Mouse (Mus musculus) neural tube, embryonic 13.5 days (tissue): ENCODE measurements around the gene Teddm1a. TPM values are rescaled to one million over a fixed set of nuclear protein-coding genes. Genes with fewer than 3 reads are reported as not detected.

Experiments
- ATAC-seq: fragments of 200-750 bp; cut with Nextera tagmentation; 2 replicates; pipeline ENCODE4 v1.8.0; 2017; ENCODE audit warnings: low read depth, mild to moderate bottlenecking, moderate TSS enrichment, moderate library complexity
- H3K27ac ChIP-seq: fragments of 300-500 bp; sonication (generic); replicated peaks from 2 replicates; pipeline ENCODE4 v1.5.1; 2015; ENCODE audit warnings: moderate library complexity, mild to moderate bottlenecking, inconsistent platforms
- H3K27me3 ChIP-seq: fragments of 300-500 bp; sonication (generic); 2 replicates; pipeline ENCODE4 v1.6.1; 2015; ENCODE audit warnings: mild to moderate bottlenecking, inconsistent platforms
- H3K36me3 ChIP-seq: fragments of 300-500 bp; sonication (generic); 2 replicates; pipeline ENCODE4 v1.6.1; 2015; ENCODE audit warnings: mild to moderate bottlenecking, inconsistent platforms
- H3K4me1 ChIP-seq: fragments of 300-500 bp; sonication (generic); replicated peaks from 2 replicates; pipeline ENCODE4 v1.6.1; 2015; ENCODE audit warnings: inconsistent platforms
- H3K4me2 ChIP-seq: fragments of 300-500 bp; sonication (generic); 2 replicates; pipeline ENCODE4 v1.6.1; 2015; ENCODE audit warnings: inconsistent platforms, mild to moderate bottlenecking, moderate library complexity
- H3K4me3 ChIP-seq: fragments of 300-500 bp; sonication (generic); 2 replicates; pipeline ENCODE4 v1.5.1; 2015; ENCODE audit warnings: mild to moderate bottlenecking, inconsistent platforms
- H3K9ac ChIP-seq: fragments of 300-500 bp; sonication (generic); 2 replicates; pipeline ENCODE4 v1.6.1; 2015; ENCODE audit warnings: moderate library complexity, mild to moderate bottlenecking, inconsistent platforms
- H3K9me3 ChIP-seq: fragments of 300-500 bp; sonication (generic); 2 replicates; pipeline ENCODE4 v1.6.1; 2016; ENCODE audit warnings: inconsistent platforms
- WGBS: fragments of 180-500 bp; shearing (Covaris S2); methylation state at CpG from one replicate; pipeline ENCODE4 v1.1.7; 2015; 5-methylcytosine and 5-hydroxymethylcytosine counted together
- polyA plus RNA-seq: library from polyadenylated mRNA; unstranded; fragments of >200 nt; fragmentation: Nextera tagmentation; extraction: Ambion mirVana; gene quantifications from 2 replicates; pipeline ENCODE4 v1.2.1, GENCODE M21; 2015

Teddm1a gene
- polyA plus RNA-seq, 1 experiment from 2014 or later, result not detected

- H3K4me2 ChIP-seq, result no peak overlapping the region
- peaks cover 10% of the 10 kb centered on the region; the same call in 1 of the 2 replicates for H3K4me1 ChIP-seq
- WGBS, result 64% methylated on average over 8 of the region's 8 CpGs
- ATAC-seq, result no peak
- H3K27ac ChIP-seq, result no peak overlapping the region
- H3K9ac ChIP-seq, result no peak overlapping the region; the same call in 1 of the 2 replicates
- H3K4me3 ChIP-seq, result no peak overlapping the region
- H3K9me3 ChIP-seq, result no peaks in the 10 kb centered on the region
- 0 out of 2 replicates have a peak, but pooled peaks cover 8% of the 10 kb centered on the region for H3K27me3 ChIP-seq
- no peaks in the 10 kb centered on the region for H3K36me3 ChIP-seq
Measured at GRCm38 (mm10) chr1:153894201-153894893, 2.8 kb downstream of the Teddm1a start.

GRCm38 (mm10) chr1:153894979-153895378 is 3.4 kb downstream of the Teddm1a start:
- H3K9ac ChIP-seq, result no peak overlapping the region
- H3K9me3 ChIP-seq, result no peaks in the 10 kb centered on the region
- no peak overlapping the region for H3K4me2 ChIP-seq
- H3K36me3 ChIP-seq, result no peaks in the 10 kb centered on the region
- H3K4me3 ChIP-seq, result no peak overlapping the region
- ATAC-seq, result no peak
- H3K4me1 ChIP-seq, result peaks cover 10% of the 10 kb centered on the region; the same call in 1 of the 2 replicates
- 40% methylated on average over 5 of the region's 5 CpGs for WGBS
- H3K27ac ChIP-seq, result no peak overlapping the region
- H3K27me3 ChIP-seq, result 0 out of 2 replicates have a peak, but pooled peaks cover 8% of the 10 kb centered on the region

GRCm38 (mm10) chr1:153897196-153897595 is 5.7 kb downstream of the Teddm1a start:
- Histone ChIP-seq H3K9ac (no peak overlapping the region), H3K4me1 (peaks cover 24% of the 10 kb centered on the region), H3K36me3 (no peaks in the 10 kb centered on the region), H3K27me3 (0 out of 2 replicates have a peak, but pooled peaks cover 8% of the 10 kb centered on the region), H3K9me3 (no peaks in the 10 kb centered on the region), H3K27ac (no peak overlapping the region), H3K4me3 (no peak overlapping the region), H3K4me2 (no peak overlapping the region)
- no peak for ATAC-seq
- WGBS, result 82% methylated on average over 8 of the region's 8 CpGs

GRCm38 (mm10) chr1:153898989-153899730 is 7.6 kb downstream of the Teddm1a start:
- no peaks in the 10 kb centered on the region for H3K9me3 ChIP-seq
- 17% methylated on average over 22 of the region's 22 CpGs for WGBS
- peak overlapping the region; percentile 96 for H3K27ac ChIP-seq
- peak; percentile 75 for ATAC-seq
- H3K4me3 ChIP-seq, result peak overlapping the region; percentile 67
- H3K4me2 ChIP-seq, result peak overlapping the region; percentile 92
- peaks cover 14% of the 10 kb centered on the region for H3K36me3 ChIP-seq
- peak overlapping the region; percentile 89 for H3K9ac ChIP-seq
- 0 out of 2 replicates have a peak, but pooled peaks cover 5% of the 10 kb centered on the region for H3K27me3 ChIP-seq
- H3K4me1 ChIP-seq, result peaks cover 41% of the 10 kb centered on the region

- H3K4me3 ChIP-seq, result peak within 1 kb of the TSS; percentile 67
- H3K36me3 ChIP-seq, result peaks cover 21% of the 10 kb centered on the region
- peaks cover 41% of the 10 kb centered on the region for H3K4me1 ChIP-seq
- H3K27me3 ChIP-seq, result no peaks in the 10 kb centered on the region
- peak; percentile 98 for ATAC-seq
- H3K9ac ChIP-seq, result peak within 1 kb of the TSS; percentile 89
- WGBS, result under 1% methylated on average over 51 of the region's 51 CpGs
- H3K27ac ChIP-seq, result peak within 1 kb of the TSS; percentile 96
- H3K4me2 ChIP-seq, result peak within 1 kb of the TSS; percentile 92
- H3K9me3 ChIP-seq, result no peaks in the 10 kb centered on the region
Measured at GRCm38 (mm10) chr1:153899731-153900380, 8.3 kb downstream of the Teddm1a start, which contains the start of the genes Glul and Teddm2. TSS of gene Glul (plus strand) at chr1:153899944. TSS of gene Teddm2 (minus strand) at chr1:153900228.

- Histone ChIP-seq H3K27me3 (no peaks in the 10 kb centered on the region), H3K4me2 (peak overlapping the region; percentile 92), H3K27ac (peak overlapping the region; percentile 96), H3K36me3 (peaks cover 26% of the 10 kb centered on the region), H3K4me3 (peak overlapping the region; percentile 67), H3K9ac (peak overlapping the region; percentile 89), H3K4me1 (peaks cover 41% of the 10 kb centered on the region), H3K9me3 (no peaks in the 10 kb centered on the region)
- under 1% methylated on average over 36 of the region's 36 CpGs for WGBS
- ATAC-seq, result peak; percentile 66
Measured at GRCm38 (mm10) chr1:153900381-153900780, 8.8 kb downstream of the Teddm1a start.

GRCm38 (mm10) chr1:153900860-153901730 is 9.6 kb downstream of the Teddm1a start:
- H3K36me3 ChIP-seq, result peaks cover 33% of the 10 kb centered on the region

GRCm38 (mm10) chr1:153903006-153903405 is 11.5 kb downstream of the Teddm1a start:
- H3K4me3 ChIP-seq, result peak overlapping the region; percentile 67
- no peaks in the 10 kb centered on the region for H3K9me3 ChIP-seq
- ATAC-seq, result no peak
- H3K27me3 ChIP-seq, result no peaks in the 10 kb centered on the region
- peak overlapping the region; percentile 92 for H3K4me2 ChIP-seq
- H3K4me1 ChIP-seq, result peaks cover 41% of the 10 kb centered on the region
- peaks cover 52% of the 10 kb centered on the region for H3K36me3 ChIP-seq
- no peak overlapping the region for H3K27ac ChIP-seq
- H3K9ac ChIP-seq, result 0 out of 2 replicates have a peak overlapping the region, but pooled peaks have one; percentile 34
- 43% methylated on average over 13 of the region's 13 CpGs for WGBS

More at GRCm38 (mm10) chr1:153900860-153901730, 9.6 kb downstream of the Teddm1a start:
- Histone ChIP-seq H3K27me3 (no peaks in the 10 kb centered on the region), H3K4me1 (peaks cover 41% of the 10 kb centered on the region), H3K9me3 (no peaks in the 10 kb centered on the region), H3K4me2 (peak overlapping the region; percentile 92), H3K9ac (peak overlapping the region; percentile 89), H3K4me3 (peak overlapping the region; percentile 67), H3K27ac (peak overlapping the region; percentile 96)
- no peak for ATAC-seq
- 1% methylated on average over 25 of the region's 25 CpGs for WGBS

GRCm38 (mm10) chr1:153904236-153904635 is 12.7 kb downstream of the Teddm1a start:
- Histone ChIP-seq H3K4me2 (no peak overlapping the region), H3K27me3 (no peaks in the 10 kb centered on the region), H3K9ac (no peak overlapping the region), H3K4me3 (no peak overlapping the region), H3K4me1 (peaks cover 31% of the 10 kb centered on the region), H3K27ac (no peak overlapping the region), H3K9me3 (no peaks in the 10 kb centered on the region), H3K36me3 (peaks cover 65% of the 10 kb centered on the region)
- no peak for ATAC-seq
- 97% methylated on average over 14 of the region's 14 CpGs for WGBS

- H3K4me2 ChIP-seq, result no peak overlapping the region
- WGBS, result 90% methylated on average over 3 of the region's 3 CpGs
- H3K9ac ChIP-seq, result no peak overlapping the region
- ATAC-seq, result no peak
- H3K4me3 ChIP-seq, result no peak overlapping the region
- H3K9me3 ChIP-seq, result no peaks in the 10 kb centered on the region
- H3K27me3 ChIP-seq, result no peaks in the 10 kb centered on the region
- H3K27ac ChIP-seq, result no peak overlapping the region
- H3K36me3 ChIP-seq, result peaks cover 80% of the 10 kb centered on the region
- H3K4me1 ChIP-seq, result peaks cover 31% of the 10 kb centered on the region
Measured at GRCm38 (mm10) chr1:153905884-153906283, 14.3 kb downstream of the Teddm1a start.

GRCm38 (mm10) chr1:153908208-153908607 is 16.7 kb downstream of the Teddm1a start:
- Histone ChIP-seq H3K9ac (no peak overlapping the region), H3K4me3 (no peak overlapping the region), H3K4me2 (no peak overlapping the region), H3K27me3 (no peaks in the 10 kb centered on the region), H3K4me1 (peaks cover 7% of the 10 kb centered on the region), H3K27ac (no peak overlapping the region), H3K36me3 (peaks cover 89% of the 10 kb centered on the region), H3K9me3 (no peaks in the 10 kb centered on the region)
- 78% methylated on average over 6 of the region's 6 CpGs for WGBS
- no peak for ATAC-seq
